In the genomic region with DNA sequence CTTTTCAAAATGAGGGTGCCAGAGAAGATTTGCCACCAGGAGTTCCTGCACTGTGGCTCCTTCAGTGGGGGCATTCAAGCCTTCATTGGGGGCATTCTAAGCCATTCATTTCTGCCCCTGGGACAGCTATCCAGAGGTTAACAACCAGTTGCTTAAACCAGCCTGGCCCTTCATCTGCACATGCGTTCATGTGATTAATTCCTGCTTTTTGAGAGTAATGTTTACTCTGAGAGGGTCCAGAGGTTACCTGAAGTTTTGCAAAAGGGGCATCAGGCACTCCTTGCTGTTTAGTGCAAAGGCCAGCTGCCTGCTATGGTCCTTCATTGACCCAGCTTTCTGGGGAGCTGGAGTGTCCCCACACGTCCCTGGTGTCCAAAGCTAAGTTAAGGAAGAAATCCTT, we compare ENCODE assay signal across 24 mouse cellular contexts. TPM values are rescaled to one million over a fixed set of nuclear protein-coding genes. Genes with fewer than 3 reads are reported as not detected.
DNase-seq lines count a peak whose midpoint lies in the region; ATAC-seq and TF ChIP-seq lines count a peak whose summit lies in the region.
"Had no signal": no experiment of that assay in that cellular context is flagged by ENCODE, and none has a peak within 500 bp of the region (broad histone marks: within the 10 kb centered on the region; RNA-seq: fewer than 3 reads in every experiment).

No protein-coding gene starts in this region.

- no peaks in the 10 kb centered on the region for H3K9me3 ChIP-seq in kidney, embryonic 16.5 days (ENCODE audit: low read length)
- H3K9me3 ChIP-seq in liver, embryonic 12.5 days (replicated peaks) = no peaks in the 10 kb centered on the region
- H3K9me3 ChIP-seq in forebrain, postnatal 0 days (ENCODE audit: low read length) = no peaks in the 10 kb centered on the region
- H3K9me3 ChIP-seq in liver, postnatal 0 days (ENCODE audit: low read length) = no peaks in the 10 kb centered on the region
- H3K9me3 ChIP-seq: embryonic facial prominence, embryonic 15.5 days; hindbrain, embryonic 10.5 days; limb, embryonic 12.5 days; midbrain, embryonic 12.5 days had no signal

- no peak overlapping the region for H3K9ac ChIP-seq in kidney, embryonic 16.5 days (replicated peaks; ENCODE audit: low read length)
- H3K9ac ChIP-seq in liver, adult 2 months (ENCODE audit: low read depth, low read length) = peak overlapping the region; percentile 71
- H3K9ac ChIP-seq in liver, embryonic 12.5 days = no peak overlapping the region
- H3K9ac ChIP-seq in forebrain, postnatal 0 days = no peak overlapping the region
- H3K9ac ChIP-seq in liver, postnatal 0 days (replicated peaks) = peak overlapping the region; percentile 46
- H3K9ac ChIP-seq: embryonic facial prominence, embryonic 15.5 days; limb, embryonic 12.5 days; lung, embryonic 14.5 days; midbrain, embryonic 12.5 days had no signal

- WGBS in kidney, adult 2 months = 41% methylated on average over 2 of the region's 2 CpGs
- 60% methylated on average over 2 of the region's 2 CpGs for WGBS in kidney, embryonic 16.5 days
- WGBS in liver, adult 2 months = 27% methylated on average over 2 of the region's 2 CpGs
- WGBS in liver, embryonic 12.5 days (ENCODE audit: insufficient replicate concordance) = 45% methylated on average over 2 of the region's 2 CpGs
- WGBS in forebrain, postnatal 0 days = 65% methylated on average over 2 of the region's 2 CpGs
- 58% methylated on average over 2 of the region's 2 CpGs for WGBS in liver, postnatal 0 days (ENCODE audit: insufficient replicate concordance)

- H3K27ac ChIP-seq in kidney, adult 2 months (ENCODE audit: insufficient read depth, low read depth, low read length) = peak overlapping the region; percentile 2; the same call in 1 of the 2 replicates
- no peak overlapping the region for H3K27ac ChIP-seq in kidney, embryonic 16.5 days (ENCODE audit: low read length)
- peak overlapping the region; percentile 100 for H3K27ac ChIP-seq in liver, adult 2 months (replicated peaks; ENCODE audit: insufficient read depth, low read depth, low read length)
- H3K27ac ChIP-seq in liver, embryonic 12.5 days = no peak overlapping the region
- 0 out of 2 replicates have a peak overlapping the region, but pooled peaks have one; percentile 23 for H3K27ac ChIP-seq in forebrain, postnatal 0 days (ENCODE audit: low read depth, low read length)
- peak overlapping the region; percentile 96 for H3K27ac ChIP-seq in liver, postnatal 0 days (ENCODE audit: low read depth)
- H3K27ac ChIP-seq: embryonic facial prominence, embryonic 15.5 days; hindbrain, embryonic 10.5 days; limb, embryonic 12.5 days; midbrain, embryonic 12.5 days had no signal

- no peak overlapping the region for H3K4me2 ChIP-seq in kidney, embryonic 16.5 days (replicated peaks; ENCODE audit: low read depth, low read length)
- H3K4me2 ChIP-seq in liver, embryonic 12.5 days = no peak overlapping the region
- no peak overlapping the region for H3K4me2 ChIP-seq in forebrain, postnatal 0 days (ENCODE audit: low read depth)
- peak overlapping the region; percentile 61 for H3K4me2 ChIP-seq in liver, postnatal 0 days (ENCODE audit: low read depth, low read length)
- H3K4me2 ChIP-seq: embryonic facial prominence, embryonic 15.5 days; heart, embryonic 11.5 days; limb, embryonic 12.5 days; lung, embryonic 14.5 days; midbrain, embryonic 12.5 days had no signal

- DNase-seq in kidney, adult 2 months = peak; percentile 34
- peak; percentile 98 for DNase-seq in liver, adult 2 months (ENCODE audit: extremely low read depth, low read depth, low spot score)
- no peak for DNase-seq in forebrain, postnatal 0 days
- peak; percentile 37 for DNase-seq in liver, postnatal 0 days
- DNase-seq in gastrocnemius, postnatal 4 days (ENCODE audit: low spot score in 2 of 2) = no peak
- DNase-seq: gastrocnemius, postnatal 10 days; heart, adult 11 months had no signal

- ATAC-seq in kidney, embryonic 16.5 days (ENCODE audit: low FRiP score, low TSS enrichment) = no peak
- no peak for ATAC-seq in liver, embryonic 12.5 days
- no peak for ATAC-seq in forebrain, postnatal 0 days
- peak; percentile 77 for ATAC-seq in liver, postnatal 0 days
- ATAC-seq: intestine, postnatal 0 days had no signal

- peaks cover 14% of the 10 kb centered on the region; the same call in 1 of the 2 replicates for H3K4me1 ChIP-seq in kidney, adult 2 months (ENCODE audit: control insufficient read depth, insufficient read depth, low read length)
- peaks cover 36% of the 10 kb centered on the region for H3K4me1 ChIP-seq in kidney, embryonic 16.5 days (ENCODE audit: insufficient read depth, low read length)
- H3K4me1 ChIP-seq in liver, adult 2 months (ENCODE audit: control insufficient read depth, insufficient read depth, low read length) = peaks cover 33% of the 10 kb centered on the region
- H3K4me1 ChIP-seq in liver, embryonic 12.5 days = peaks cover 19% of the 10 kb centered on the region
- peaks cover 14% of the 10 kb centered on the region for H3K4me1 ChIP-seq in forebrain, postnatal 0 days (ENCODE audit: insufficient read depth)
- peaks cover 20% of the 10 kb centered on the region for H3K4me1 ChIP-seq in liver, postnatal 0 days (ENCODE audit: insufficient read depth)

- H3K27me3 ChIP-seq in kidney, adult 2 months (replicated peaks; ENCODE audit: control insufficient read depth, insufficient read depth, low read length) = no peaks in the 10 kb centered on the region
- H3K27me3 ChIP-seq in kidney, embryonic 16.5 days (ENCODE audit: insufficient read depth, low read length) = peaks cover 7% of the 10 kb centered on the region
- no peaks in the 10 kb centered on the region for H3K27me3 ChIP-seq in liver, adult 2 months (ENCODE audit: control insufficient read depth, insufficient read depth, low read length)
- H3K27me3 ChIP-seq in liver, embryonic 12.5 days (replicated peaks) = peaks cover 83% of the 10 kb centered on the region
- H3K27me3 ChIP-seq in forebrain, postnatal 0 days (ENCODE audit: insufficient read depth, low read length) = no peaks in the 10 kb centered on the region
- peaks cover 43% of the 10 kb centered on the region for H3K27me3 ChIP-seq in liver, postnatal 0 days (ENCODE audit: insufficient read depth, low read length)

- peaks cover 5% of the 10 kb centered on the region; the same call in 1 of the 2 replicates for H3K79me2 ChIP-seq in liver, adult 2 months (ENCODE audit: control insufficient read depth, insufficient read depth, low read length)

- TF ChIP-seq EP300 in liver, postnatal 0 days (IDR thresholded peaks at IDR 0.05; ENCODE audit: low read depth) = peak; percentile 49; the same call in 1 of the 2 replicates

- no peak for TF ChIP-seq POLR2A in kidney, adult 2 months (IDR thresholded peaks at IDR 0.05; ENCODE audit: low read depth, low read length)
- TF ChIP-seq POLR2A in liver, adult 2 months (IDR thresholded peaks at IDR 0.05; ENCODE audit: extremely low read depth, insufficient read depth, low read length) = no peak

- no peaks in the 10 kb centered on the region for H3K36me3 ChIP-seq in kidney, adult 2 months (ENCODE audit: control insufficient read depth, insufficient read depth, low read length)
- no peaks in the 10 kb centered on the region for H3K36me3 ChIP-seq in kidney, embryonic 16.5 days (ENCODE audit: insufficient read depth, low read length)
- H3K36me3 ChIP-seq in liver, adult 2 months (ENCODE audit: control insufficient read depth, insufficient read depth, low read length) = no peaks in the 10 kb centered on the region
- H3K36me3 ChIP-seq in liver, embryonic 12.5 days = no peaks in the 10 kb centered on the region
- no peaks in the 10 kb centered on the region for H3K36me3 ChIP-seq in forebrain, postnatal 0 days (ENCODE audit: insufficient read depth)
- no peaks in the 10 kb centered on the region for H3K36me3 ChIP-seq in liver, postnatal 0 days (replicated peaks; ENCODE audit: insufficient read depth, low read length)
- H3K36me3 ChIP-seq: embryonic facial prominence, embryonic 15.5 days; hindbrain, embryonic 10.5 days; limb, embryonic 12.5 days; midbrain, embryonic 12.5 days had no signal

- TF ChIP-seq CTCF in kidney, adult 2 months (conservative IDR thresholded peaks at IDR 0.05; ENCODE audit: insufficient read depth, insufficient read length, low read depth, low read length) = no peak
- TF ChIP-seq CTCF in liver, adult 2 months (IDR thresholded peaks at IDR 0.05; ENCODE audit: low read depth, low read length) = no peak
- no peak for TF ChIP-seq CTCF in forebrain, postnatal 0 days (IDR thresholded peaks at IDR 0.05; ENCODE audit: low read depth)
- no peak for TF ChIP-seq CTCF in liver, postnatal 0 days (IDR thresholded peaks at IDR 0.05; ENCODE audit: low read depth)

- H3K4me3 ChIP-seq in kidney, adult 2 months (ENCODE audit: insufficient read depth, low read depth, low read length) = no peak overlapping the region
- no peak overlapping the region for H3K4me3 ChIP-seq in kidney, embryonic 16.5 days (ENCODE audit: low read length)
- no peak overlapping the region for H3K4me3 ChIP-seq in liver, adult 2 months (ENCODE audit: insufficient read depth, low read depth, low read length)
- no peak overlapping the region for H3K4me3 ChIP-seq in liver, embryonic 12.5 days
- H3K4me3 ChIP-seq in forebrain, postnatal 0 days (ENCODE audit: low read depth, low read length) = no peak overlapping the region
- no peak overlapping the region for H3K4me3 ChIP-seq in liver, postnatal 0 days (ENCODE audit: low read depth, low read length)
- H3K4me3 ChIP-seq: embryonic facial prominence, embryonic 15.5 days; limb, embryonic 12.5 days; midbrain, embryonic 12.5 days had no signal

RNA-seq across cellular contexts. Expression of a gene that starts 32.5 kb away (rescaled TPM):
- polyA plus RNA-seq in kidney, adult 2 months (2012; rRNA removed) = not detected in 2 replicates
- polyA plus RNA-seq in kidney, embryonic 16.5 days (2015; fragmentation: Nextera tagmentation; extraction: Ambion mirVana) = not detected in 2 replicates
- not detected in 2 replicates for total RNA-seq in liver, adult 2 months (2014; rRNA removed)
- polyA plus RNA-seq in liver, adult 2 months (2012; rRNA removed) = not detected in 2 replicates
- polyA plus RNA-seq in liver, embryonic 12.5 days (2016; fragmentation: Nextera tagmentation; extraction: Ambion mirVana) = not detected in 2 replicates
- total RNA-seq in forebrain, postnatal 0 days (2014; rRNA removed) = 133 and 140 TPM in 2 replicates
- polyA plus RNA-seq in forebrain, postnatal 0 days (2015; fragmentation: Nextera tagmentation; extraction: Ambion mirVana) = 74.9 and 77.3 TPM in 2 replicates
- not detected in 2 replicates for polyA plus RNA-seq in liver, postnatal 0 days (2015; fragmentation: Nextera tagmentation; extraction: Ambion mirVana)
- not detected for total RNA-seq in gastrocnemius, postnatal 4 days (2021)
- total RNA-seq: adrenal gland, postnatal 14 days; common myeloid progenitor, adult 5-6 weeks; gastrocnemius, postnatal 10 days; megakaryocyte, adult 5-6 weeks; monocyte, adult 5-6 weeks; neutrophil, adult 5-6 weeks had no signal
- polyA plus RNA-seq: C2C12; heart, postnatal 0 days; intestine, postnatal 0 days; lung, embryonic 14.5 days; urinary bladder, adult 2 months had no signal

RNA-seq across cellular contexts. Expression of a gene that starts 51.3 kb away (rescaled TPM):
- 84.7 and 94.6 TPM in 2 replicates for polyA plus RNA-seq in kidney, adult 2 months (2012; rRNA removed)
- polyA plus RNA-seq in kidney, embryonic 16.5 days (2015; fragmentation: Nextera tagmentation; extraction: Ambion mirVana) = 5.4 and 5.8 TPM in 2 replicates
- total RNA-seq in liver, adult 2 months (2014; rRNA removed) = 0.55 and 0.87 TPM in 2 replicates
- polyA plus RNA-seq in liver, adult 2 months (2012; rRNA removed) = 2.8 and 4.3 TPM in 2 replicates
- 0.10 TPM in 1 of 2 replicates, not detected in the other for polyA plus RNA-seq in liver, embryonic 12.5 days (2016; fragmentation: Nextera tagmentation; extraction: Ambion mirVana)
- 19.4 and 32.5 TPM in 2 replicates for total RNA-seq in forebrain, postnatal 0 days (2014; rRNA removed)
- 91.4 and 121 TPM in 2 replicates for polyA plus RNA-seq in forebrain, postnatal 0 days (2015; fragmentation: Nextera tagmentation; extraction: Ambion mirVana)
- 5.4 and 6.6 TPM in 2 replicates for polyA plus RNA-seq in liver, postnatal 0 days (2015; fragmentation: Nextera tagmentation; extraction: Ambion mirVana)
- under 1 TPM; 0.52 to 0.70 TPM for total RNA-seq in gastrocnemius, postnatal 4 days (2021)
- total RNA-seq: common myeloid progenitor, adult 5-6 weeks; megakaryocyte, adult 5-6 weeks; monocyte, adult 5-6 weeks; neutrophil, adult 5-6 weeks had no signal

Comparison
In these comparisons a context has a peak if more than half of its experiments do, and no peak if none do; other contexts are left out.
1. H3K27ac ChIP-seq: peak in kidney, adult 2 months (single experiment), liver, adult 2 months (single experiment), forebrain, postnatal 0 days (single experiment) and liver, postnatal 0 days (single experiment); none in kidney, embryonic 16.5 days (single experiment) and liver, embryonic 12.5 days (single experiment).
2. H3K9ac ChIP-seq: peak in liver, adult 2 months (single experiment) and liver, postnatal 0 days (single experiment); none in kidney, embryonic 16.5 days (single experiment), liver, embryonic 12.5 days (single experiment) and forebrain, postnatal 0 days (single experiment).
3. RNA of a gene that starts 51.3 kb away (polyA plus RNA-seq): 84.7 to 94.6 TPM in kidney, adult 2 months and 91.4 to 121 TPM in forebrain, postnatal 0 days; 5.4 to 5.8 TPM in kidney, embryonic 16.5 days, 5.4 to 6.6 TPM in liver, postnatal 0 days, 2.8 to 4.3 TPM in liver, adult 2 months and 0.10 TPM in liver, embryonic 12.5 days; every median in the first group is over 10 times any median in the second.
4. DNase-seq: peak in kidney, adult 2 months (single experiment), liver, adult 2 months (single experiment) and liver, postnatal 0 days (single experiment); none in forebrain, postnatal 0 days (single experiment) and gastrocnemius, postnatal 4 days (0 of 2).
5. RNA of a gene that starts 32.5 kb away (polyA plus RNA-seq): 74.9 to 77.3 TPM in forebrain, postnatal 0 days; not detected in kidney, adult 2 months, not detected in kidney, embryonic 16.5 days, not detected in liver, adult 2 months, not detected in liver, embryonic 12.5 days and not detected in liver, postnatal 0 days; every median in the first group is over 10 times any median in the second.